Mouse (Mus musculus): ENCODE results near the gene Prkg1.
A peak's percentile ranks its signal among the peaks of the same experiment; 100 is the strongest.

Prkg1 gene

DNA sequence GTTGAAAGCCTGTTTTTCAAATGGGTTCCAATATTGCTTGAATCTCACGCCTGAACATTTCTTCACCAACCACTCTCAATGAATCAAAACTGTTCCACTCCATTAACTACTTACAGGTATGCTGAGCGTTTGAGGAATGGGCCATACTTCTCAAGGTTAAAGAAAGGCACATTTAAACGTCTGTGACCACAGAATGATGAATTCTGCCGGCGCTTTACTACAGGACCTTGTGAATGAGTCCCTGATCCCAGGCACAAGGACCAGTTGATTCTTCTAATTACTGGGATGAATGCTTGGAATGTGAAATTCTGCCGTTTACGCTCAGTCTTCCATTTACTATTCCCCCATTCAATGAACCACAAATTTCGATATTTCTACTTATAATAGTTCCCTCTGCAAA lies 632.2 kb downstream of the Prkg1 start:
- DNase-seq = no peak

GRCm38 (mm10) chr19:31124628-31125027 lies 640.2 kb downstream of the Prkg1 start:
- DNase-seq = no peak

GRCm38 (mm10) chr19:31114690-31115089 lies 650.1 kb downstream of the Prkg1 start:
- no peak for DNase-seq

DNA sequence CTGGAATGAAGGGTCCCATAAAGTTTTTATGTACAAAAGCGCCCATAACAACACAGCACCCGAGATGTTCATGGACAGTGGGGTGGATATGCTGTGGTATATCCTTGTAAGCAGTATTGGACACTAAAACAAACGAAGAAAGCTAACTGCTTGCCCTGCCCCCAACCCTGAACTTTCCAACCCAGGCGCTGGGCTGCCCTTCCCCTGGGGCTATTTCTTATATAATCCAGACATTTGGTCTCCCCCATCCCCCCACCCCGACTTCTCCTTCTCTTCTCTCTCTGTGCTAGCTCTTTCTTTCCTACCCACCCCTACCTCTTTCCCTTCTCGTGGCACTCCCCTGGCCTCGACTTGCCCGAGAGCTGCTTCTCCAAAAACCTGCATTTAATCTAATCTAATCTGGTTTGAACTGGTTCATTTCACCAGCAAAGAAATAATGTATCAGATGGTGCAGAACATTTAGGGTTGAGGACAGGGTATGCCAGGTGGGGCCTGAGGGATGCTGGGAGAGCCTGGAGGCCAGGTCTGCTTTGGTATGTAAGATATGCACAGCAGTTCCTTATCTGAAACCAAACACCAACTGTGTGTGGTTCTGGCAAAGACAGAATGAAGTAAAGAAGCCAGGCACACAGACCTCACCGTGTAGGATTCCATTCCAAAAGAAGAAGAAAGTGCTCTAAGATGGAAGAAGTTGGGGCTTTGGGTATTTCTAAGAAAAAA lies 657.8 kb downstream of the Prkg1 start:
- no peak for DNase-seq

- no peak for DNase-seq
Observed at GRCm38 (mm10) chr19:31106036-31106435, 658.8 kb downstream of the Prkg1 start.

- DNase-seq = no peak
Observed at GRCm38 (mm10) chr19:31104764-31105163, 660.1 kb downstream of the Prkg1 start.

- no peak for DNase-seq
Observed at GRCm38 (mm10) chr19:31099369-31099768, 665.5 kb downstream of the Prkg1 start.

- DNase-seq = no peak
Observed at GRCm38 (mm10) chr19:31097857-31098256, 667.0 kb downstream of the Prkg1 start.

GRCm38 (mm10) chr19:31083761-31084160 lies 681.1 kb downstream of the Prkg1 start:
- DNase-seq = peak; percentile 54

DNA sequence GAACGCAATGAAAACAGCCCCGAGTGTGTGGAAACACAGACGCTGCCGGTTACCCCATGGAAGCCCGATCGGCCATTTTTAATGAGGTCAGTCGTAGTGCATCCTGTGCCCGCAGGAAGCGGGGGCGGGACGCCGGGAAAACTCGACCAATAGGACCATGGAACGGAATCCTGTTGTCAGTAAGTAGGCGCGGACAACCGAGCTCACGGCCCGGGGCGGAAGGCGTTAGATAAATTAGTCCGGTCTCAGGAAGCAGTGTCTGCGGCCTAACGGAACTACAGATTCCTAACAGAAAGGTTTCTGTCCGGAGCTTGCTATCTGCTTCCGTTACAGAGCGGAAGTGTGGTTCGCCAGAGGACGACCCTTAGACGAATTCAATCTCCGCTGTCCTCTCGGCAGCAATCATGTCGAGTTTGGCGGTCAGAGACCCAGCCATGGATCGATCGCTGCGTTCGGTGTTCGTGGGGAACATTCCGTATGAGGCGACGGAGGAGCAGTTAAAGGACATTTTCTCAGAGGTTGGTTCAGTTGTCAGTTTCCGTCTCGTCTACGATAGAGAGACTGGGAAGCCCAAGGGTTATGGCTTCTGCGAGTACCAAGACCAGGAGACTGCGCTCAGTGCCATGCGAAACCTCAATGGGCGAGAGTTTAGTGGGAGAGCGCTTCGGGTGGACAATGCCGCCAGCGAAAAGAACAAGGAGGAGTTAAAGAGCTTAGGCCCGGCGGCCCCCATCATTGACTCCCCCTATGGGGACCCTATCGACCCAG lies 682.0 kb downstream of the Prkg1 start, which contains the start of gene Cstf2t:
Cstf2t (plus strand) TSS at position 176 of the 768 bp plus-strand sequence.
- peak; percentile 99 for DNase-seq

DNA sequence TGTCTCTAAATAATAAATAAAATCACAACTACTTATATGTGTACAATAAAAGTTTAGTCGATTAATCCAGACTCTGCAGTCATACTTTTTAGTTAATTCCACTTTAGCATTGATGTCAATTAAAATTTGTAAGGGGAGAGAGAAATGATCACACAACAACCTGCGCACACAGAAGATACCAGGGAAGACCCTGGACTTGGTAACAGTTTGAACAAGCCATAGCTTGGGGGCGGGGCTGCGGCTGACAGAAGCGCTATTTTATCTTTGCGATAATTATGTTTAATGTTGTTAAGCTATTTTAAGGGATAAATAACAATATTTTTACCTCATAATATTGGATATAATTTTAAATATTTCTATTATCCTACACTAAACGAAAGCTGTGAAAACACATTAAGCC lies 682.6 kb downstream of the Prkg1 start:
- DNase-seq = no peak

GRCm38 (mm10) chr19:31078241-31078640 lies 686.6 kb downstream of the Prkg1 start:
- no peak for DNase-seq

DNA sequence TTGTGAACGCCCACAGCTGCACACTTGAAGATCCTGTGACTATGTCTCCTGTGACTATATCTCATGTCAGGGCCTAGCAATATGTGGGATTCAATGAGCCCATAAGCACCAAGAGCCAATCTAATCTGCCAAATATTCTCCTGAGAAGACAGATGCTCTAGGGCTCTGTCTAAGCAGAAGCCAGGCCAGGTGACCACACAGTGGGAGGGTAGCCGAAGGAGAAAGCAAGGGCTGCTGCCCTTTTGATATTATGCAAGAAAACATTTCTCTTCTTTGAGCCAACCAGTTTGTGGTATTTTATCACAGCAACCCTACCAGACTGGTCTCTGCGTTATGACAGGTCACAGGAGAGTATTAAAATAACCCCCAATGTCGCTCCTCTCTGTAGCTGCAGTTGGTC lies 688.7 kb downstream of the Prkg1 start:
- no peak for DNase-seq

- no peak for DNase-seq
Observed at GRCm38 (mm10) chr19:31074717-31075063, 690.1 kb downstream of the Prkg1 start.

GRCm38 (mm10) chr19:31073959-31074716 lies 690.7 kb downstream of the Prkg1 start:
- DNase-seq = no peak

DNA sequence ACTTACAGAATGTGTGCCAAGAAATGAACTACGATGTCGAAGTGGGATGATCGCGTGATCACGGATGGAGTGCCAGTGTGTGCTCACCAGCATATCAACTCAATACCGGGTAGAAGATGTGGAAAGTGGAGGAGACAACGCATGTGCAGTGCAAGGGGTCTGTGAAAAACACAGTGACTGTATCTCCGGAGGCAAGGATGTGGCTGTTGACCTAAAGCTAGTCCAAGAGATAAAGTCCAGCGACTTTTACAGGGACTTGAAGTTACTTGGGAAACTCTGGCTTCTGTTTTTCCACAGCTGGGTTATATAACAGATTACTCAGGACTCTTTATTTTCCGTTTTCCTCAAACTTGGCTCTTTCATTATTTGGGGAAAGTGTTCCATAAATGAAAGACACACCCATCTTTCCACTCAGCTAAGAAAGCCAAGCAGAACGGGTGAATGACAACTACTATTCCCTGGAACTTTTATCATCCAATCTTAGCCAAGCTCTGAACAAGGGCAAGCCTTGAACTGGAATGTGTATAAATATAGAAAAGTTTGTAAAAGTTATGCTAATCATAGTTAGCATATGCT lies 699.5 kb downstream of the Prkg1 start:
- DNase-seq = no peak

GRCm38 (mm10) chr19:31064740-31065139 lies 700.1 kb downstream of the Prkg1 start:
- no peak for DNase-seq

GRCm38 (mm10) chr19:31046601-31047000 lies 718.2 kb downstream of the Prkg1 start:
- DNase-seq = no peak

- no peak for DNase-seq
Observed at GRCm38 (mm10) chr19:31040948-31041847, 723.6 kb downstream of the Prkg1 start.

DNA sequence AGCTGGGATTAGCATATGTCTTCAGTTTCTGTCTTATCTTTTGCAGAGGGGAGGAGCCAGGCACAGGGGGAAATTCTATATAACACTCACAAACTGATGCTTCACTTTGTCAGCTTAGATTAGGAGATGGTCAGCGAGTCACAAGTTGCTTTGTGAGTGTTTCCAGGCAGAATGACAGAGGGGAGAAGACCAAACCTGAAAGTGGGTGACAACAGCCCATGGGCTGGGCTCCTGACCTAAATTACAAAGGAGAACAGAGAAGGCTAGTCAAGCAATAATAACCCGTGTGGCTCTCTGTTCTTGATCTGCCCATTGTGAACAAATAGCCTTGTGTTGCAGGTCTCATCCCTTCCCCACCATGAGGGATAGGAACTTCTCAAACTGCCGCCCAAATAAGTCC lies 725.9 kb downstream of the Prkg1 start:
- no peak for DNase-seq

DNA sequence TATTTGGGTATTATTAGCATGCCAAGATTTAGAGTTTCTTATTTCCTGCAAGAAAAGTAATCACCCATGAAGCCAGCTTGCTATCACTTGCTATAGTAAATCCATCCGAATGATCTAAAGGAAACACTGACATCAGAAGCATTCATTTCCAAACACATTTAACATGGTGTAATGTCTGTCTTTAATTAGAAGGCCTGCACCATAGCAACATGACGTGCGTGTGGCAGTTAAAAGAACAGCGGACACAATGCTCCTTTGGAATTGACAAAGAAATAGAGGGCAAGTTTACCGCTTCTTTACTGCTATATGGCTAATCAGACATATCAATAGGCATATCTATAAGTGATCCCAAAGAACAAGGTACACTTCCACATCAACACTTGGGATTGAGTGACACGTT lies 733.2 kb downstream of the Prkg1 start:
- no peak for DNase-seq

- DNase-seq = no peak
Observed at GRCm38 (mm10) chr19:31026797-31027196, 738.0 kb downstream of the Prkg1 start.

All from cerebellum, adult 11-12 months (tissue).